Mouse (Mus musculus) retina, embryonic 14.5 days (tissue): ENCODE measurements around the gene Trpt1.

Experiments
- DNase-seq: peaks from one replicate; pipeline ENCODE4 v3.0.0-alpha.2; 2015; ENCODE audit warnings: low spot score

The Trpt1 gene

DNA sequence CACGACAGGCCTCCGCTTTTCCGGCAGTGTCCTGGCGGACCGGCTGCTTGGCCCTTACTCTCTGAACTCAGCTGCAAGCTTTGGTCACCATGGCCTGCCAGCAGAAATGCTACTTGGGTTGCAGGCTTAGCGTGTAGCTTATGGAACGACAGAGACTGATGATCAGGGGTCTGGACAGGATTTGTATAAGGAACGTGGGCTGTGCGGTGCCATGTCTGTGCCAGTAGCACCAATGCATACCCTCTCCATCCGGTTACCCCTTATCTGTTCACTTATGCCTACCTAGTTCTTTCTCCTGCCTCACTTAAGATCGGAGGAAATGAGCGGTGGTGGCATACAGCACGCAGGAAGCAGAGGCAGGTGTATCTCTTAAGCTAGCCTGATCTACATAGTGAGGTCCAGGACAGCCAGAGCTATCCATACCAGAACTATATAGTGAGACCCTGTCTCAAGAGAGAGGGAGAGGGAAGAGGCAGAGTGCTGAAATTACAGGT, 44.8 kb downstream of the Trpt1 start:
- no peak for DNase-seq

GRCm38 (mm10) chr19:7041171-7041570, 45.2 kb downstream of the Trpt1 start:
- no peak for DNase-seq

- no peak for DNase-seq
These were observed 48.3 kb downstream of the Trpt1 start for GRCm38 (mm10) chr19:7044279-7044678.

GRCm38 (mm10) chr19:7044706-7045105, 48.8 kb downstream of the Trpt1 start:
- no peak for DNase-seq
